Mouse (Mus musculus) E14TG2a.4 (cell line): ENCODE measurements at regions not wholly inside any gene's neighbourhood (a gene's known extent, or its start where the extent isn't known, plus 50 kb on each side); places are given as distances from the start of the nearest gene placed in this dataset.

Source experiments
- CTCF ChIP-seq: conservative IDR thresholded peaks from 2 replicates; pipeline ENCODE4 v1.5.1; 2014; ENCODE audit warnings: low read length
- NANOG ChIP-seq: IDR thresholded peaks from 2 replicates; pipeline ENCODE4 v1.6.1; 2014; ENCODE audit warnings: borderline replicate concordance, low read length, mixed read lengths
- POU5F1 ChIP-seq: IDR thresholded peaks from 2 replicates; pipeline ENCODE4 v1.6.1; 2014; ENCODE audit warnings: low read length, borderline replicate concordance

DNA sequence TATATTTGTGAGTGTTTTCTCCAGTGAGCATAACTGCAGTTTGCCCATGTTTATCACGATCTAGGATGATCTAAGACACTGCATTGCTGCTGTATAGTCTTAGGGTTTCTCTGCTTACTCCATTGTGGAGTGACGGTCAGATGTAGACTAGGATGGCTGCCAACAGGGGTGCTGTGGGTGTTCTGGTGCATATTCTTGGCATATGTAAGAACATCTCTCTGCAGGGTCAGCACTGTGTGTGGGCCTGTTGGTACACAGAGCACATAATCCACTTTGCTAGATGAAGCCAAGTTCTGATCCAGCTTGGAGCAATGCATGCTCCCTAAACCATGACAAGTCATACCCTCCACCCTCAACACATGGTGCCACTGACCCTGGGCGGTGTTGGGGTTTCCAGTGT, 375.4 kb downstream of the Glrx3 start:
- no peak for TF ChIP-seq CTCF
- TF ChIP-seq POU5F1, result no peak
- no peak for TF ChIP-seq NANOG
